Mouse (Mus musculus): ENCODE results near the gene Tfap2c. TPM values are rescaled to one million over a fixed set of nuclear protein-coding genes. Genes with fewer than 3 reads are reported as not detected.

Gene Tfap2c
- polyA plus RNA-seq, 1 experiment from 2014 or later = 0.52 TPM

DNA sequence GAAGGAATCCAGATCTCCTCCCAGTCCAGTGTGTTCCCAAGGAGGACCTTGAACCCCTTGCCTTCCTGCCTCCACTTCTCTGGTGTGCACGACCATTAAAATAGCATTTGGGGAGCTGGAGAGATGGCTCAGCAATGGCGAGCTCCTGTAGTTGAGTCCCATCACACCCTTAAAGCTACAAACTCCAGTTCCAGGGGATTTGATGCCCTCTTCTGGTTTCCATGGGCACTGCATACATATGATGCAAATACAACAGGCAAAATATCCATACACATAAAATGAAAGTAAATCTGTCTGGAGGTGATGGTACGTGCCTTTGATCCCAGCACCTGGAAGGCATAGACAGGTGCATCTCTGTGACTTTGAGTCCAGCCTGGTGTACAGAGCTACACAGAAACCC lies 55.2 kb downstream of the Tfap2c start:
- no peak overlapping the region for H3K4me3 ChIP-seq (ENCODE audit: low read length)
- H3K27me3 ChIP-seq (ENCODE audit: insufficient read depth, low read length) = no peaks in the 10 kb centered on the region
- H3K9me3 ChIP-seq (ENCODE audit: low read length) = no peaks in the 10 kb centered on the region
- no peak for ATAC-seq (ENCODE audit: low FRiP score, low TSS enrichment)
- no peak overlapping the region for H3K9ac ChIP-seq (replicated peaks; ENCODE audit: low read length)
- no peak overlapping the region for H3K4me2 ChIP-seq (replicated peaks; ENCODE audit: low read depth, low read length)
- H3K4me1 ChIP-seq (ENCODE audit: insufficient read depth, low read length) = no peaks in the 10 kb centered on the region
- H3K36me3 ChIP-seq (ENCODE audit: insufficient read depth, low read length) = no peaks in the 10 kb centered on the region
- no peak overlapping the region for H3K27ac ChIP-seq (ENCODE audit: low read length)
- WGBS = 97% methylated on average over 3 of the region's 3 CpGs

DNA sequence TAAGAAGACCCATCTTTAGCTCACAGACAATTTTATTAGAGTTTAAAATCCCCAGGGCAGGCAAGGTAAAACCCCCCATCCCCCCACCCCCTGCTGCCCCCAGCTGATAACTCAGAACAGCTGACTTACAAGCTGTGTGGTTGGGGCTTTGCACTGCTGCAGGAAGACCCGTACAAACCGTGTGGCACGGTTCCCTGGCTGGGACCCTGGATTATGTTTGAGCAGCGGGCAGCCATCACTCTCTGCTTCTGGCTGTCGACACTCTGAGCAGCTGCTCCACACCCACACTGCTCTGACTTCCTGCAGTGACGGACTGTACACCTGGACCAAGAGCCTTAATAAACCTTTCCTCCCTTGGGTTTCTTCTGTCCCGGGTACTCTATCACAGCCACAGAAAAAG lies 56.2 kb downstream of the Tfap2c start:
- Histone ChIP-seq H3K4me2 (replicated peaks; ENCODE audit: low read depth, low read length) (no peak overlapping the region), H3K27me3 (ENCODE audit: insufficient read depth, low read length) (no peaks in the 10 kb centered on the region), H3K4me1 (ENCODE audit: insufficient read depth, low read length) (no peaks in the 10 kb centered on the region), H3K36me3 (ENCODE audit: insufficient read depth, low read length) (no peaks in the 10 kb centered on the region), H3K9ac (replicated peaks; ENCODE audit: low read length) (no peak overlapping the region), H3K4me3 (ENCODE audit: low read length) (no peak overlapping the region), H3K27ac (ENCODE audit: low read length) (no peak overlapping the region), H3K9me3 (ENCODE audit: low read length) (no peaks in the 10 kb centered on the region)
- no peak for ATAC-seq (ENCODE audit: low FRiP score, low TSS enrichment)
- 64% methylated on average over 7 of the region's 7 CpGs for WGBS

GRCm38 (mm10) chr2:172607710-172608109 lies 58.3 kb downstream of the Tfap2c start:
- H3K9ac ChIP-seq (replicated peaks; ENCODE audit: low read length) = no peak overlapping the region
- no peak overlapping the region for H3K4me3 ChIP-seq (ENCODE audit: low read length)
- H3K27me3 ChIP-seq (ENCODE audit: insufficient read depth, low read length) = no peaks in the 10 kb centered on the region
- no peak overlapping the region for H3K27ac ChIP-seq (ENCODE audit: low read length)
- no peak overlapping the region for H3K4me2 ChIP-seq (replicated peaks; ENCODE audit: low read depth, low read length)
- 74% methylated on average over 11 of the region's 11 CpGs for WGBS
- no peaks in the 10 kb centered on the region for H3K4me1 ChIP-seq (ENCODE audit: insufficient read depth, low read length)
- no peak for ATAC-seq (ENCODE audit: low FRiP score, low TSS enrichment)
- H3K36me3 ChIP-seq (ENCODE audit: insufficient read depth, low read length) = no peaks in the 10 kb centered on the region
- no peaks in the 10 kb centered on the region for H3K9me3 ChIP-seq (ENCODE audit: low read length)

Other genes with a start within 250 kb of the Tfap2c start
- gene Fam210b, start 204.0 kb upstream of the Tfap2c start, polyA plus RNA-seq (2015; fragmentation: Nextera tagmentation; extraction: Ambion mirVana) = 12.0 and 12.8 TPM in 2 replicates
- 112 and 117 TPM in 2 replicates for gene Aurka, start 179.1 kb upstream of the Tfap2c start, polyA plus RNA-seq (2015; fragmentation: Nextera tagmentation; extraction: Ambion mirVana)
- 36.6 and 38.3 TPM in 2 replicates for gene Cstf1, start 178.9 kb upstream of the Tfap2c start, polyA plus RNA-seq (2015; fragmentation: Nextera tagmentation; extraction: Ambion mirVana)
- 0.32 and 0.36 TPM in 2 replicates for gene Cass4, start 155.8 kb upstream of the Tfap2c start, polyA plus RNA-seq (2015; fragmentation: Nextera tagmentation; extraction: Ambion mirVana)
- gene Rtf2, start 109.0 kb upstream of the Tfap2c start, polyA plus RNA-seq (2015; fragmentation: Nextera tagmentation; extraction: Ambion mirVana) = 81.2 and 85.3 TPM in 2 replicates
- gene Gcnt7, start 91.0 kb upstream of the Tfap2c start, polyA plus RNA-seq (2015; fragmentation: Nextera tagmentation; extraction: Ambion mirVana) = 1.5 and 1.8 TPM in 2 replicates
- 0.64 TPM in 1 of 2 replicates, not detected in the other for gene Fam209, start 77.1 kb upstream of the Tfap2c start, polyA plus RNA-seq (2015; fragmentation: Nextera tagmentation; extraction: Ambion mirVana)